Mouse (Mus musculus): ENCODE measurements around the gene Kcng4. TPM values are rescaled to one million over a fixed set of nuclear protein-coding genes. Genes with fewer than 3 reads are reported as not detected.
A peak's percentile ranks its signal among the peaks of the same experiment; 100 is the strongest.

Kcng4 gene
- total and polyA plus RNA-seq, 2 experiments from 2014 or later: 0.90 to 1.5 TPM

DNA sequence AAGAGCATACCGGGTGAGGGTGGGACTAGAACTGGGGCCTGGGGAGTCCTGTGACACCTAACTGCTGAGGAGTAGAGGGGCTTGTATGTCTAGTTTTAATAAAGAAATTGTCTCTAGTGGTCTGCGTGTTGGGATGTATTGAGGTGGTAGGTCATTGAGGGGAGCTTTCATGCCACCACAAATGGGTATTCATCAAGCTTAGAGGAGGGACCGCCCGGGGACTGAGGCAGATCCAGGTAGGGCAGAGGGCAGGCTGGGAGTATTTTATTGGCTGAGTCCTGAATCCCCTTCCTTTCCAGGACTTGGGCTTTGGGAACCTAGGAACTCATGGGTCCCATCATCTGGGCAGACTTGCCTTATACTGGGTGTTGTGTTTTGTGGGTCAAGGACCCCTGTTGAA is 18.7 kb downstream of the Kcng4 start:
- Histone ChIP-seq H3K9ac (no peak overlapping the region), H3K4me2 (ENCODE audit: low read depth) (no peak overlapping the region), H3K9me3 (ENCODE audit: low read length) (no peaks in the 10 kb centered on the region), H3K4me3 (ENCODE audit: low read depth, low read length) (no peak overlapping the region), H3K27ac (ENCODE audit: low read depth, low read length) (no peak overlapping the region), H3K36me3 (ENCODE audit: insufficient read depth) (no peaks in the 10 kb centered on the region), H3K4me1 (ENCODE audit: insufficient read depth) (no peaks in the 10 kb centered on the region), H3K27me3 (ENCODE audit: insufficient read depth, low read length) (no peaks in the 10 kb centered on the region)
- no peak for DNase-seq
- TF ChIP-seq CTCF (IDR thresholded peaks at IDR 0.05; ENCODE audit: low read depth): no peak
- 88% methylated on average over 4 of the region's 4 CpGs for WGBS
- ATAC-seq: no peak

GRCm38 (mm10) chr8:119616358-119616757 is 19.1 kb downstream of the Kcng4 start:
- no peak for TF ChIP-seq CTCF (IDR thresholded peaks at IDR 0.05; ENCODE audit: low read depth)
- no peaks in the 10 kb centered on the region for H3K9me3 ChIP-seq (ENCODE audit: low read length)
- no peak overlapping the region for H3K4me3 ChIP-seq (ENCODE audit: low read depth, low read length)
- H3K4me2 ChIP-seq (ENCODE audit: low read depth): no peak overlapping the region
- H3K27me3 ChIP-seq (ENCODE audit: insufficient read depth, low read length): no peaks in the 10 kb centered on the region
- no peak overlapping the region for H3K9ac ChIP-seq
- DNase-seq: no peak
- no peaks in the 10 kb centered on the region for H3K36me3 ChIP-seq (ENCODE audit: insufficient read depth)
- H3K4me1 ChIP-seq (ENCODE audit: insufficient read depth): no peaks in the 10 kb centered on the region
- ATAC-seq: no peak
- WGBS: 77% methylated on average over 6 of the region's 7 CpGs
- no peak overlapping the region for H3K27ac ChIP-seq (ENCODE audit: low read depth, low read length)

- no peak overlapping the region for H3K4me3 ChIP-seq (ENCODE audit: low read depth, low read length)
- DNase-seq (no peak), ATAC-seq (no peak)
- no peaks in the 10 kb centered on the region for H3K27me3 ChIP-seq (ENCODE audit: insufficient read depth, low read length)
- no peaks in the 10 kb centered on the region for H3K36me3 ChIP-seq (ENCODE audit: insufficient read depth)
- TF ChIP-seq CTCF (IDR thresholded peaks at IDR 0.05; ENCODE audit: low read depth): no peak
- H3K4me2 ChIP-seq (ENCODE audit: low read depth): no peak overlapping the region
- no peak overlapping the region for H3K27ac ChIP-seq (ENCODE audit: low read depth, low read length)
- H3K9ac ChIP-seq: no peak overlapping the region
- 80% methylated on average over 14 of the region's 14 CpGs for WGBS
- no peaks in the 10 kb centered on the region for H3K4me1 ChIP-seq (ENCODE audit: insufficient read depth)
- no peaks in the 10 kb centered on the region for H3K9me3 ChIP-seq (ENCODE audit: low read length)
These were observed 20.4 kb downstream of the Kcng4 start for GRCm38 (mm10) chr8:119615096-119615495.

GRCm38 (mm10) chr8:119612471-119612870 is 23.0 kb downstream of the Kcng4 start, which contains the start of gene Adad2:
Gene Adad2 (plus strand): TSS chr8:119612747.
- H3K27me3 ChIP-seq (ENCODE audit: insufficient read depth, low read length): no peaks in the 10 kb centered on the region
- WGBS: 89% methylated on average over 26 of the region's 26 CpGs
- ATAC-seq: no peak

DNA sequence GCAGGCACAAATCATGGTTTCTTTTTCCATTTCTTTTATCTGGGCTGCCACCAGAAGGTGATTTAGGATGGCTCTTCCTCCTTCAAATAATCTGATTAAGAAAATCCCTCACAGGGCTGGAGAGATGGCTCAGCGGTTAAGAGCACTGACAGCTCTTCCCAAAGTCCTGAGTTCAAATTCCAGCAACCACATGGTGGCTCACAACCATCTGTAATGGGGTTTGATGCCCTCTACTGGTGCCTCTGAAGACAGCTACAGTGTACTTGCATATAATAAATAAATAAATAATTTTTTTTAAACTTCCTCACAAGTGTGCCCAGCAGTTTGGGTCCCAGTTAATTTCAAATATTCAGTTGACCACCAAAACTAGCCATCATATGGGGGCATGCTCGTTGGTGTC is 29.3 kb downstream of the Kcng4 start:
- H3K4me2 ChIP-seq (ENCODE audit: low read depth): no peak overlapping the region
- no peaks in the 10 kb centered on the region for H3K27me3 ChIP-seq (ENCODE audit: insufficient read depth, low read length)
- no peaks in the 10 kb centered on the region for H3K9me3 ChIP-seq (ENCODE audit: low read length)
- H3K4me1 ChIP-seq (ENCODE audit: insufficient read depth): peaks cover 6% of the 10 kb centered on the region; the same call in 1 of the 2 replicates
- ATAC-seq (no peak), DNase-seq (no peak)
- WGBS: 84% methylated on average over 2 of the region's 2 CpGs
- H3K9ac ChIP-seq: no peak overlapping the region
- peak; percentile 30; the same call in 1 of the 2 replicates for TF ChIP-seq CTCF (IDR thresholded peaks at IDR 0.05; ENCODE audit: low read depth)
- no peak overlapping the region for H3K27ac ChIP-seq (ENCODE audit: low read depth, low read length)
- H3K4me3 ChIP-seq (ENCODE audit: low read depth, low read length): no peak overlapping the region
- peaks cover 15% of the 10 kb centered on the region for H3K36me3 ChIP-seq (ENCODE audit: insufficient read depth)

More at GRCm38 (mm10) chr8:119612471-119612870, 23.0 kb downstream of the Kcng4 start, which contains the start of gene Adad2:
- no peak within 1 kb of the TSS for H3K4me2 ChIP-seq (ENCODE audit: low read depth)
- H3K9me3 ChIP-seq (ENCODE audit: low read length): no peaks in the 10 kb centered on the region
- no peak for DNase-seq
- no peaks in the 10 kb centered on the region for H3K4me1 ChIP-seq (ENCODE audit: insufficient read depth)
- H3K36me3 ChIP-seq (ENCODE audit: insufficient read depth): no peaks in the 10 kb centered on the region
- no peak for TF ChIP-seq CTCF (IDR thresholded peaks at IDR 0.05; ENCODE audit: low read depth)
- H3K4me3 ChIP-seq (ENCODE audit: low read depth, low read length): no peak within 1 kb of the TSS
- H3K9ac ChIP-seq: no peak within 1 kb of the TSS
- no peak within 1 kb of the TSS for H3K27ac ChIP-seq (ENCODE audit: low read depth, low read length)

GRCm38 (mm10) chr8:119604996-119605395 is 30.5 kb downstream of the Kcng4 start, which contains the start of gene Taf1c:
Gene Taf1c (minus strand): TSS chr8:119605222.
- H3K4me2 ChIP-seq (ENCODE audit: low read depth): peak within 1 kb of the TSS; percentile 63

GRCm38 (mm10) chr8:119604398-119604803 is 31.1 kb downstream of the Kcng4 start:
- peaks cover 33% of the 10 kb centered on the region for H3K36me3 ChIP-seq (ENCODE audit: insufficient read depth)
- peaks cover 6% of the 10 kb centered on the region; the same call in 1 of the 2 replicates for H3K4me1 ChIP-seq (ENCODE audit: insufficient read depth)
- ATAC-seq (peak; percentile 26; the same call in 1 of the 2 replicates), DNase-seq (no peak)
- peak overlapping the region; percentile 63 for H3K4me2 ChIP-seq (ENCODE audit: low read depth)
- 44% methylated on average over 12 of the region's 12 CpGs for WGBS
- H3K9me3 ChIP-seq (ENCODE audit: low read length): no peaks in the 10 kb centered on the region
- H3K27me3 ChIP-seq (ENCODE audit: insufficient read depth, low read length): no peaks in the 10 kb centered on the region
- no peak for TF ChIP-seq CTCF (IDR thresholded peaks at IDR 0.05; ENCODE audit: low read depth)
- peak overlapping the region; percentile 70 for H3K9ac ChIP-seq
- H3K4me3 ChIP-seq (ENCODE audit: low read depth, low read length): peak overlapping the region; percentile 65
- H3K27ac ChIP-seq (ENCODE audit: low read depth, low read length): no peak overlapping the region

More at GRCm38 (mm10) chr8:119604996-119605395, 30.5 kb downstream of the Kcng4 start, which contains the start of gene Taf1c:
- peak within 1 kb of the TSS; percentile 65 for H3K4me3 ChIP-seq (ENCODE audit: low read depth, low read length)
- no peaks in the 10 kb centered on the region for H3K27me3 ChIP-seq (ENCODE audit: insufficient read depth, low read length)
- peak within 1 kb of the TSS; percentile 70 for H3K9ac ChIP-seq
- H3K4me1 ChIP-seq (ENCODE audit: insufficient read depth): peaks cover 6% of the 10 kb centered on the region; the same call in 1 of the 2 replicates
- H3K36me3 ChIP-seq (ENCODE audit: insufficient read depth): peaks cover 27% of the 10 kb centered on the region
- H3K27ac ChIP-seq (ENCODE audit: low read depth, low read length): peak within 1 kb of the TSS; percentile 22; the same call in 1 of the 2 replicates
- 2% methylated on average over 23 of the region's 23 CpGs for WGBS
- ATAC-seq (peak; percentile 96), DNase-seq (peak; percentile 96)
- peak; percentile 88 for TF ChIP-seq CTCF (IDR thresholded peaks at IDR 0.05; ENCODE audit: low read depth)
- no peaks in the 10 kb centered on the region for H3K9me3 ChIP-seq (ENCODE audit: low read length)

Data from forebrain, postnatal 0 days (tissue).